Mouse (Mus musculus): ENCODE results near the gene 1700088E04Rik. TPM values are rescaled to one million over a fixed set of nuclear protein-coding genes. Genes with fewer than 3 reads are reported as not detected.

1700088E04Rik gene
- polyA plus RNA-seq, 1 experiment from 2014 or later = 7.5 TPM

- Histone ChIP-seq H3K27ac (no peak overlapping the region), H3K4me1 (peaks cover 36% of the 10 kb centered on the region), H3K9me3 (no peaks in the 10 kb centered on the region), H3K4me2 (replicated peaks) (peak overlapping the region; percentile 97), H3K36me3 (peaks cover 20% of the 10 kb centered on the region), H3K27me3 (no peaks in the 10 kb centered on the region), H3K9ac (peak overlapping the region; percentile 91), H3K4me3 (peak overlapping the region; percentile 95)
- no peak for ATAC-seq (ENCODE audit: low FRiP score, low read depth)
- 18% methylated on average over 9 of the region's 9 CpGs for WGBS
Observed at GRCm38 (mm10) chr15:79110031-79110430, 31.0 kb downstream of the 1700088E04Rik start.

DNA sequence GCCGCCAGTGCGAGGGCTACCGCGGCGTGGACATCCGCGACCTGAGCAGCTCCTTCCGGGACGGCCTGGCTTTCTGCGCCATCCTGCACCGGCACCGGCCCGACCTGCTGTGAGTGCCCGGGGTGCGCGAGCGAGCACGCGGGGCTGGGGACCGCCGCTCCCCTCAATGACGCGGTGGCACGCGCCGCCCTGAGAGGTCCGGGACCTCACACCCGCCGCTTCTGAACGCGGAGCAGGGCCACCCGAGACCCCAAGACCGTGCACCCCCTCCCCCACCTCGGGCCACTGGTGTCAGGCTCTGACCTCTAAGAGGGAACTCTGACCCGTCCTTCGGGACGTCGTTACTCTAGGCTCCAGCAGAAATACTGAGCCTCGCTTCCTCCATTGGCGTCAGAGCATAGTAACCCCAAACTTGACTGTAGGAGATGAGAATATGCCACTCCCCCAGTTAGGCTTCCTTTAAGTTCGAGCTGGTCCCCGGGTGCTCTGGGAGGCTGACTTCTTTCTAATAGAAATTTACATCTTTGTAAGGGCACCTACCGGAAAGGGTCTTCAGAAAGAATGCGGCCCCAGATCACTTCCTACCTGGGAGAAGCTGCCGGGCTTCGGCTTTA, 31.6 kb downstream of the 1700088E04Rik start:
- Histone ChIP-seq H3K9me3 (no peaks in the 10 kb centered on the region), H3K36me3 (peaks cover 14% of the 10 kb centered on the region), H3K4me1 (peaks cover 36% of the 10 kb centered on the region), H3K27me3 (no peaks in the 10 kb centered on the region), H3K4me2 (replicated peaks) (peak overlapping the region; percentile 97), H3K4me3 (peak overlapping the region; percentile 95), H3K9ac (peak overlapping the region; percentile 91), H3K27ac (peak overlapping the region; percentile 87)
- ATAC-seq (ENCODE audit: low FRiP score, low read depth) = peak; percentile 48
- WGBS = under 1% methylated on average over 45 of the region's 46 CpGs

GRCm38 (mm10) chr15:79108421-79109320, 32.4 kb downstream of the 1700088E04Rik start, which contains the start of gene Micall1:
TSS of gene Micall1 (plus strand) at chr15:79108898.
- under 1% methylated on average over 76 of the region's 85 CpGs for WGBS
- H3K27ac ChIP-seq = peak within 1 kb of the TSS; percentile 87
- H3K9me3 ChIP-seq = no peaks in the 10 kb centered on the region
- peak within 1 kb of the TSS; percentile 91 for H3K9ac ChIP-seq
- peak; percentile 84 for ATAC-seq (ENCODE audit: low FRiP score, low read depth)
- peaks cover 36% of the 10 kb centered on the region for H3K4me1 ChIP-seq
- H3K27me3 ChIP-seq = no peaks in the 10 kb centered on the region
- peak within 1 kb of the TSS; percentile 97 for H3K4me2 ChIP-seq (replicated peaks)
- peak within 1 kb of the TSS; percentile 95 for H3K4me3 ChIP-seq
- H3K36me3 ChIP-seq = peaks cover 7% of the 10 kb centered on the region

DNA sequence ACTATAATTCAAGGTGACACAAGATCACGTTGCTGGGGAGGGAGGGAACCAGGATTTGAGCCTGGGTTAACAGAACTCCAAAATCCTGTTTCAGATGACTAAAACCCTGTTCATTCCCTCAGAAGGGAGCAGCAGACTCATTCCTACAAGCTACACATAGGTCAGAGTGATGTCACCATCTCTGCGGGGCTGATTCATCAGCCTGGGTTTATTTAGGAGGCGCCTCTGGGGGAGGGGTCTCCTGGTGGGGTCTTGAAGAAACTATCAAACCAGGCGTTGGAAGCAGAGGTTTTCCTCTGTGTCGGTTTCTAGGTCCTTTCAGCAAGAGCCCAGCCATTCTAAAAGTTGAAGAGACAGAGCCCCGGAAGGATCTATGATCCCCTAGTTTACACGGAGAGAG, 33.1 kb downstream of the 1700088E04Rik start:
- no peak for ATAC-seq (ENCODE audit: low FRiP score, low read depth)
- no peaks in the 10 kb centered on the region for H3K27me3 ChIP-seq
- H3K9ac ChIP-seq = peak overlapping the region; percentile 91
- peaks cover 36% of the 10 kb centered on the region for H3K4me1 ChIP-seq
- H3K9me3 ChIP-seq = no peaks in the 10 kb centered on the region
- H3K36me3 ChIP-seq = peaks cover 4% of the 10 kb centered on the region
- peak overlapping the region; percentile 95 for H3K4me3 ChIP-seq
- peak overlapping the region; percentile 97 for H3K4me2 ChIP-seq (replicated peaks)
- peak overlapping the region; percentile 87 for H3K27ac ChIP-seq
- 16% methylated on average over 7 of the region's 7 CpGs for WGBS

GRCm38 (mm10) chr15:79105804-79106203, 35.2 kb downstream of the 1700088E04Rik start:
- Histone ChIP-seq H3K4me3 (no peak overlapping the region), H3K9ac (no peak overlapping the region), H3K27me3 (no peaks in the 10 kb centered on the region), H3K4me2 (replicated peaks) (no peak overlapping the region), H3K27ac (no peak overlapping the region), H3K4me1 (peaks cover 33% of the 10 kb centered on the region), H3K9me3 (no peaks in the 10 kb centered on the region), H3K36me3 (no peaks in the 10 kb centered on the region)
- 61% methylated on average over 2 of the region's 2 CpGs for WGBS
- ATAC-seq (ENCODE audit: low FRiP score, low read depth) = no peak

GRCm38 (mm10) chr15:79103264-79103663, 37.8 kb downstream of the 1700088E04Rik start:
- Histone ChIP-seq H3K9me3 (no peaks in the 10 kb centered on the region), H3K4me1 (peaks cover 38% of the 10 kb centered on the region), H3K4me2 (replicated peaks) (no peak overlapping the region), H3K27me3 (no peaks in the 10 kb centered on the region), H3K36me3 (no peaks in the 10 kb centered on the region), H3K9ac (no peak overlapping the region), H3K4me3 (no peak overlapping the region), H3K27ac (no peak overlapping the region)
- no peak for ATAC-seq (ENCODE audit: low FRiP score, low read depth)
- WGBS = 74% methylated on average over 10 of the region's 10 CpGs

- Histone ChIP-seq H3K4me2 (replicated peaks) (no peak overlapping the region), H3K4me3 (no peak overlapping the region), H3K9ac (0 out of 2 replicates have a peak overlapping the region, but pooled peaks have one; percentile 43), H3K4me1 (peaks cover 44% of the 10 kb centered on the region), H3K27ac (peak overlapping the region; percentile 55), H3K36me3 (no peaks in the 10 kb centered on the region; the same call in 1 of the 2 replicates), H3K9me3 (no peaks in the 10 kb centered on the region), H3K27me3 (no peaks in the 10 kb centered on the region)
- ATAC-seq (ENCODE audit: low FRiP score, low read depth) = no peak
Observed at GRCm38 (mm10) chr15:79101531-79101930, 39.5 kb downstream of the 1700088E04Rik start.

GRCm38 (mm10) chr15:79100391-79100790, 40.7 kb downstream of the 1700088E04Rik start:
- Histone ChIP-seq H3K36me3 (peaks cover 11% of the 10 kb centered on the region), H3K4me3 (no peak overlapping the region), H3K27me3 (no peaks in the 10 kb centered on the region), H3K9me3 (no peaks in the 10 kb centered on the region), H3K9ac (no peak overlapping the region), H3K4me2 (replicated peaks) (no peak overlapping the region), H3K27ac (no peak overlapping the region), H3K4me1 (peaks cover 44% of the 10 kb centered on the region)
- 63% methylated on average over 4 of the region's 4 CpGs for WGBS
- no peak for ATAC-seq (ENCODE audit: low FRiP score, low read depth)

GRCm38 (mm10) chr15:79099456-79099855, 41.6 kb downstream of the 1700088E04Rik start:
- no peaks in the 10 kb centered on the region for H3K27me3 ChIP-seq
- H3K36me3 ChIP-seq = peaks cover 19% of the 10 kb centered on the region
- H3K4me3 ChIP-seq = no peak overlapping the region
- WGBS = 69% methylated on average over 4 of the region's 4 CpGs
- peaks cover 44% of the 10 kb centered on the region for H3K4me1 ChIP-seq
- no peak overlapping the region for H3K4me2 ChIP-seq (replicated peaks)
- H3K27ac ChIP-seq = peak overlapping the region; percentile 39; the same call in 1 of the 2 replicates
- ATAC-seq (ENCODE audit: low FRiP score, low read depth) = no peak
- no peak overlapping the region for H3K9ac ChIP-seq
- H3K9me3 ChIP-seq = no peaks in the 10 kb centered on the region

GRCm38 (mm10) chr15:79098868-79099267, 42.2 kb downstream of the 1700088E04Rik start:
- no peaks in the 10 kb centered on the region for H3K27me3 ChIP-seq
- H3K4me2 ChIP-seq (replicated peaks) = no peak overlapping the region
- H3K36me3 ChIP-seq = peaks cover 25% of the 10 kb centered on the region
- 65% methylated on average over 7 of the region's 7 CpGs for WGBS
- peaks cover 44% of the 10 kb centered on the region for H3K4me1 ChIP-seq
- no peaks in the 10 kb centered on the region for H3K9me3 ChIP-seq
- H3K4me3 ChIP-seq = no peak overlapping the region
- 0 out of 2 replicates have a peak overlapping the region, but pooled peaks have one; percentile 3 for H3K9ac ChIP-seq
- peak overlapping the region; percentile 39; the same call in 1 of the 2 replicates for H3K27ac ChIP-seq
- ATAC-seq (ENCODE audit: low FRiP score, low read depth) = no peak

DNA sequence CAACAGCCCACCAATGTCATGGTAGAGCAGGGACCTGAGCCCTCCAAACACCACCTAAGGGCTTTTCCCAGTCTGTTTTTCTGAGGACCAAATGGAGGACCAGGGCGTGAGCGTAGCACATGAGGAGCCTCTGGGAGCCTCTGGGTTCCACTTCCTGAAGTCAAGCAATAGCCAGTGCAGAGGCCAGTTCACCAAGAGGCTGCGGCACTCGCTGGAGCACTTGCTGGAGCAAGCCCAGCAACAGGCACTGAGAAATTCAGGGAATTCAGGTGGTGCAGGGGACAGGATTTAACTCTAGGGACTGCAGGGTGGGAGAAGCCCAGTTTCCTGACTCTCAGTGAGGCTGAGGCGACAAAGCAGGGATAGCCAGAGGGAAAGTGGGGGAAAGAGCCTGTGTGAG, 42.8 kb downstream of the 1700088E04Rik start:
- Histone ChIP-seq H3K4me3 (no peak overlapping the region), H3K4me2 (replicated peaks) (no peak overlapping the region), H3K4me1 (peaks cover 44% of the 10 kb centered on the region), H3K27me3 (no peaks in the 10 kb centered on the region), H3K36me3 (peaks cover 32% of the 10 kb centered on the region), H3K27ac (peak overlapping the region; percentile 53), H3K9ac (no peak overlapping the region), H3K9me3 (no peaks in the 10 kb centered on the region)
- no peak for ATAC-seq (ENCODE audit: low FRiP score, low read depth)
- 50% methylated on average over 5 of the region's 5 CpGs for WGBS

DNA sequence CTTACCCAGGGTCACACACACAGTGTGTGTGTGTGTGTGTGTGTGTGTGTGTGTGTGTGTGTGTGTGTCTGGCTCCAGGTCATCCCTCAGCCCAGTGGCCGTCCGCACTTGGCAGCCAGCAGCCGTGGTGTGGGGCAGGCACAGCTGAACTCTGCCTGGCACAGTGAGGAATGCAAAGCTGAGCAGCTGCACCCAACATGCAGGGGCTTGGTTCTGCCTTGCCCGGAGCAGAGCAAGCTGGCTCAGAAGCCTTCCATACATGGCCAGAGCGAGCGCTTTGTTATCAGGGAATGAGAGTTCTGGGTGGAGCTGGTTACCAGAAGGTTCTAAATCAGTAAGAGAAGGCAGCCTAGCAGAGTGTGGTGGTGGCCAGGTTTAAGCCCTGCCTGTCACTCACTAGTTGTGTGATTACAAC, 43.4 kb downstream of the 1700088E04Rik start:
- Histone ChIP-seq H3K36me3 (peaks cover 38% of the 10 kb centered on the region), H3K4me2 (replicated peaks) (0 out of 2 replicates have a peak overlapping the region, but pooled peaks have one; percentile 9), H3K4me1 (peaks cover 44% of the 10 kb centered on the region), H3K4me3 (no peak overlapping the region), H3K9ac (no peak overlapping the region), H3K27me3 (no peaks in the 10 kb centered on the region), H3K9me3 (no peaks in the 10 kb centered on the region), H3K27ac (peak overlapping the region; percentile 53)
- WGBS = 45% methylated on average over 6 of the region's 6 CpGs
- ATAC-seq (ENCODE audit: low FRiP score, low read depth) = peak; percentile 64; the same call in 1 of the 2 replicates
